Mouse (Mus musculus): ENCODE measurements around the gene Grik3. TPM values are rescaled to one million over a fixed set of nuclear protein-coding genes. Genes with fewer than 3 reads are reported as not detected.

Gene Grik3
- total RNA-seq, 1 experiment = 9.8 TPM

DNA sequence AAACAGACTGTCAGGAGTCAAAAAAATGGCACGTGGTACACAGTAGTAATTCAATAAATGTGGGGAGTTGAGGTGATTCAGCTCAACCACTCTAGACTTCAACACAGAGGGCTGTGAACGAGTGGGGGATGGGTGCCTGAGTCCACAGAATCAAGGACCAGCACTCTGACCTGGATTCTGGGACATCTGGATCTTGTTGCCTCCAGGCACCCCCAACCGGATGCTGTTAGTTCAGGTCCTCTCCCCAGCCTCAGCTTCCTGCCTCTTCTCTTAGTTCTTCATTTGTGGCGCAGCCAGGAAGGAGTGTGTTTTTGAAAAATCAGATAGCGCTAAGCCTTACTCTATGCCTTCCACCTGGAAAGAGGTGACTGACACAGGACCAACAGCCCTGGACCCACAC is 175.5 kb downstream of the Grik3 start:
- peaks cover 0 to 10% of the 10 kb centered on the region in 2 experiments; a peak in 1 of 4 replicates for H3K4me1 ChIP-seq (ENCODE audit: control insufficient read depth in 2 of 2, insufficient read depth in 2 of 2, low read length in 2 of 2, poor library complexity in 1 of 2)
- in situ Hi-C loops (cut with MboI; ENCODE audit: low sequenced_read_pairs in 2 of 2, unreplicated experiment in 2 of 2) = no loop called here
- no peak overlapping the region for H3K27ac ChIP-seq (ENCODE audit: insufficient read depth, low read depth, low read length, poor library complexity, severe bottlenecking)
- H3K4me3 ChIP-seq (ENCODE audit: insufficient read depth in 1 of 2, low read depth in 1 of 2, low read length in 2 of 2, poor library complexity in 1 of 2, severe bottlenecking in 1 of 2) = no peak overlapping the region
- DNase-seq (ENCODE audit: low read depth, low spot score) = no peak
- no peaks in the 10 kb centered on the region for H3K9me3 ChIP-seq (ENCODE audit: control insufficient read depth, insufficient read depth, low read depth, low read length)
- no peak for TF ChIP-seq MAFK (IDR thresholded peaks at IDR 0.05; ENCODE audit: insufficient read depth, low read depth, low read length)
- no peak for TF ChIP-seq ZC3H11A (IDR thresholded peaks at IDR 0.05; ENCODE audit: borderline replicate concordance, low read depth, low read length)
- no peak for TF ChIP-seq HCFC1 (IDR thresholded peaks at IDR 0.05; ENCODE audit: borderline replicate concordance, insufficient read depth, low read length)
- TF ChIP-seq CHD2 (IDR thresholded peaks at IDR 0.05; ENCODE audit: low read depth, low read length) = no peak
- no peak for TF ChIP-seq ZNF384 (IDR thresholded peaks at IDR 0.05; ENCODE audit: low read depth, low read length)
- H3K36me3 ChIP-seq (ENCODE audit: control insufficient read depth, insufficient read depth, low read length, poor library complexity, severe bottlenecking) = peaks cover 13% of the 10 kb centered on the region; the same call in 1 of the 2 replicates
- H3K9ac ChIP-seq (ENCODE audit: insufficient read depth, low read depth, low read length, poor library complexity, severe bottlenecking) = no peak overlapping the region

DNA sequence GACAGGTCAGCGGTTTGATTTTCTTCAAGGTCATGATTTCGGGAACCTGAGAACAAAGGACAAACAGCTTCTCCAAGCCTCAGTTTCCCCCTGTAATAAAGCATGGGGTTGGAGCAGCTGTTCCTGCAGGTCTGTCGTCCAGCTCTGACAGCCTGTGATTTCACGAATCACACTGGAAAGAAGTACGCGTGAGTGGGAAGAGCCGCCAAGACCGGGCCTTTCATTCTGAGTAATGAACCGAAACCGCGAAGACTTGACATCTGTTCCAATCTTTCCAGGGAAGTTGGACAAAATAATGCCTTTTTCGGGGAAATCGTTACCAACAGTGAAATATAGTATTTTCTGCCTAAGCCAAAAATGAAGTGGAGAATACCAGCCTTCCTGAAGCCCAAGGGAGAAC is 191.5 kb downstream of the Grik3 start:
- Histone ChIP-seq H3K36me3 (ENCODE audit: control insufficient read depth, insufficient read depth, low read length, poor library complexity, severe bottlenecking) (peaks cover 4% of the 10 kb centered on the region; the same call in 1 of the 2 replicates), H3K9me3 (ENCODE audit: control insufficient read depth, insufficient read depth, low read depth, low read length) (no peaks in the 10 kb centered on the region), H3K9ac (ENCODE audit: insufficient read depth, low read depth, low read length, poor library complexity, severe bottlenecking) (no peak overlapping the region), H3K4me1 (ENCODE audit: control insufficient read depth in 2 of 2, insufficient read depth in 2 of 2, low read length in 2 of 2, poor library complexity in 1 of 2) (no peaks in the 10 kb centered on the region), H3K4me3 (ENCODE audit: insufficient read depth in 1 of 2, low read depth in 1 of 2, low read length in 2 of 2, poor library complexity in 1 of 2, severe bottlenecking in 1 of 2) (no peak overlapping the region), H3K27ac (ENCODE audit: insufficient read depth, low read depth, low read length, poor library complexity, severe bottlenecking) (no peak overlapping the region)
- DNase-seq (ENCODE audit: low read depth, low spot score) = no peak
- TF ChIP-seq HCFC1 (IDR thresholded peaks at IDR 0.05; ENCODE audit: borderline replicate concordance, insufficient read depth, low read length) = no peak
- TF ChIP-seq ZC3H11A (IDR thresholded peaks at IDR 0.05; ENCODE audit: borderline replicate concordance, low read depth, low read length) = no peak
- no peak for TF ChIP-seq MAFK (IDR thresholded peaks at IDR 0.05; ENCODE audit: insufficient read depth, low read depth, low read length)
- no peak for TF ChIP-seq CHD2 (IDR thresholded peaks at IDR 0.05; ENCODE audit: low read depth, low read length)
- no peak for TF ChIP-seq ZNF384 (IDR thresholded peaks at IDR 0.05; ENCODE audit: low read depth, low read length)
- in situ Hi-C loops (cut with MboI; ENCODE audit: low sequenced_read_pairs in 2 of 2, unreplicated experiment in 2 of 2) = no loop called here

DNA sequence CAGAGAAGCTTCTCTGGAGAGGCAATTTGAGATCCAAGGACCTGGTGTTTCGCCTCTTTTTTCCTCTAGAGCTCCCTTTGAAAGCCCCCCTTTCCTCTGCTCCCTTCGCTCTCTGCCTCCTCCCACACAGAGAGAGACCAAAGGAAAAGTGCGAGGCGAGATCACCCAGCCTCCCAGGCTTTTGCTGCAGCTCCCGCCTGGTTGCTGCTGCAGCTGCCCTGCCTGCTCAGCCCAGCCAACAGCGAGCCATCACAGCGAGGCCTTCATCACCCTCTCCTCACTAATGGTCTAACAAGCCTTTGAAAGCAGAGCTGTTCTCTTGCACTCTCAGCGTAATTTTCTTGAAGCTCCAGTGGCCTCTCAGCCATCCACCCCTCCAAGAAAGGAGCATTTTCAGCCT is 196.6 kb downstream of the Grik3 start:
- H3K4me3 ChIP-seq (ENCODE audit: insufficient read depth in 1 of 2, low read depth in 1 of 2, low read length in 2 of 2, poor library complexity in 1 of 2, severe bottlenecking in 1 of 2) = no peak overlapping the region
- peaks cover 13% of the 10 kb centered on the region; the same call in 1 of the 2 replicates for H3K36me3 ChIP-seq (ENCODE audit: control insufficient read depth, insufficient read depth, low read length, poor library complexity, severe bottlenecking)
- no peak for DNase-seq (ENCODE audit: low read depth, low spot score)
- no peaks in the 10 kb centered on the region for H3K4me1 ChIP-seq (ENCODE audit: control insufficient read depth in 2 of 2, insufficient read depth in 2 of 2, low read length in 2 of 2, poor library complexity in 1 of 2)
- no peak overlapping the region for H3K27ac ChIP-seq (ENCODE audit: insufficient read depth, low read depth, low read length, poor library complexity, severe bottlenecking)
- H3K9ac ChIP-seq (ENCODE audit: insufficient read depth, low read depth, low read length, poor library complexity, severe bottlenecking) = no peak overlapping the region
- in situ Hi-C loops (cut with MboI; ENCODE audit: low sequenced_read_pairs in 2 of 2, unreplicated experiment in 2 of 2) = no loop called here
- TF ChIP-seq ZC3H11A (IDR thresholded peaks at IDR 0.05; ENCODE audit: borderline replicate concordance, low read depth, low read length) (no peak), CHD2 (IDR thresholded peaks at IDR 0.05; ENCODE audit: low read depth, low read length) (no peak), MAFK (IDR thresholded peaks at IDR 0.05; ENCODE audit: insufficient read depth, low read depth, low read length) (no peak), ZNF384 (IDR thresholded peaks at IDR 0.05; ENCODE audit: low read depth, low read length) (no peak), HCFC1 (IDR thresholded peaks at IDR 0.05; ENCODE audit: borderline replicate concordance, insufficient read depth, low read length) (no peak)
- H3K9me3 ChIP-seq (ENCODE audit: control insufficient read depth, insufficient read depth, low read depth, low read length) = no peaks in the 10 kb centered on the region

DNA sequence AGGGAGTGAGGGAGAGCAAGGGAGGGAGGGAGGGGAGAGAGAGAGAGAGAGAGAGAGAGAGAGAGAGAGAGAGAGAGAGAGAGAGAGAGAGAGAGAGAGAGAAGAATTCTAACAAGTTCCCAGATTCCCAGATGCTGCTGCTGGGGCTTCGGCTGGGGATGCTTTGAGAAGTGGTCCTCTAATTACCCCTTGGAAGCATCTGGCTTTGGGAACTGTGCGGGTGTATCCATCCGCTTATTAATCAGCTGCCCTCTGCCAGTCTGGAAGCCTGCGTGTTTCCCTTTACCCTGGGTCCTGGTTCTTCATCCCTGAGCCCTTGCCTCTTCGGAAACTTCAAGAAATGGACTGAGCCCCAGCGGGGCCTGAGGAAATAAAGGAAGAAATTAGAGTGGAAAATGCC is 204.9 kb downstream of the Grik3 start:
- peaks cover 9% of the 10 kb centered on the region for H3K36me3 ChIP-seq (ENCODE audit: control insufficient read depth, insufficient read depth, low read length, poor library complexity, severe bottlenecking)
- H3K9me3 ChIP-seq (ENCODE audit: control insufficient read depth, insufficient read depth, low read depth, low read length) = no peaks in the 10 kb centered on the region
- H3K27ac ChIP-seq (ENCODE audit: insufficient read depth, low read depth, low read length, poor library complexity, severe bottlenecking) = no peak overlapping the region
- no peak for TF ChIP-seq CHD2 (IDR thresholded peaks at IDR 0.05; ENCODE audit: low read depth, low read length)
- TF ChIP-seq HCFC1 (IDR thresholded peaks at IDR 0.05; ENCODE audit: borderline replicate concordance, insufficient read depth, low read length) = no peak
- TF ChIP-seq MAFK (IDR thresholded peaks at IDR 0.05; ENCODE audit: insufficient read depth, low read depth, low read length) = no peak
- TF ChIP-seq ZNF384 (IDR thresholded peaks at IDR 0.05; ENCODE audit: low read depth, low read length) = no peak
- no peak for TF ChIP-seq ZC3H11A (IDR thresholded peaks at IDR 0.05; ENCODE audit: borderline replicate concordance, low read depth, low read length)
- peaks cover 0 to 9% of the 10 kb centered on the region in 2 experiments; a peak in 1 of 4 replicates for H3K4me1 ChIP-seq (ENCODE audit: control insufficient read depth in 2 of 2, insufficient read depth in 2 of 2, low read length in 2 of 2, poor library complexity in 1 of 2)
- no peak for DNase-seq (ENCODE audit: low read depth, low spot score)
- no peak overlapping the region for H3K4me3 ChIP-seq (ENCODE audit: insufficient read depth in 1 of 2, low read depth in 1 of 2, low read length in 2 of 2, poor library complexity in 1 of 2, severe bottlenecking in 1 of 2)
- no peak overlapping the region for H3K9ac ChIP-seq (ENCODE audit: insufficient read depth, low read depth, low read length, poor library complexity, severe bottlenecking)
- in situ Hi-C loops (cut with MboI; ENCODE audit: low sequenced_read_pairs in 2 of 2, unreplicated experiment in 2 of 2) = no loop called here
